Mouse (Mus musculus) heart, embryonic 11.5 days (tissue): ENCODE data around the gene Hcn1. TPM values are rescaled to one million over a fixed set of nuclear protein-coding genes. Genes with fewer than 3 reads are reported as not detected.

Experiments
- ATAC-seq: fragments of 200-750 bp; cut with Nextera tagmentation; replicated peaks from 2 replicates; pipeline ENCODE4 v1.8.0; 2017; ENCODE audit warnings: moderate library complexity; ENCODE audit not compliant: insufficient number of reproducible peaks, low FRiP score, low TSS enrichment
- H3K27ac ChIP-seq: fragments of 300-500 bp; sonication (generic); 2 replicates; pipeline ENCODE4 v1.5.1; 2014; ENCODE audit warnings: mild to moderate bottlenecking, low read depth, low read length
- H3K27me3 ChIP-seq: fragments of 300-500 bp; sonication (generic); 2 replicates; pipeline ENCODE4 v1.6.1; 2014; ENCODE audit warnings: mild to moderate bottlenecking, low read length, mixed read lengths; ENCODE audit not compliant: control insufficient read depth, insufficient read depth
- H3K36me3 ChIP-seq: fragments of 300-500 bp; sonication (generic); 2 replicates; pipeline ENCODE4 v1.6.1; 2014; ENCODE audit warnings: mild to moderate bottlenecking, low read length, moderate library complexity, mixed read lengths; ENCODE audit not compliant: control insufficient read depth, insufficient read depth
- H3K4me1 ChIP-seq: fragments of 300-500 bp; sonication (generic); 2 replicates; pipeline ENCODE4 v1.6.1; 2014; ENCODE audit warnings: low read length; ENCODE audit not compliant: control insufficient read depth, insufficient read depth
- H3K4me2 ChIP-seq: fragments of 300-500 bp; sonication (generic); 2 replicates; pipeline ENCODE4 v1.6.1; 2014; ENCODE audit warnings: mild to moderate bottlenecking, moderate library complexity
- H3K4me3 ChIP-seq: fragments of 300-500 bp; sonication (generic); 2 replicates; pipeline ENCODE4 v1.5.1; 2014; ENCODE audit warnings: low read depth, low read length
- H3K9ac ChIP-seq: fragments of 300-500 bp; sonication (generic); 2 replicates; pipeline ENCODE4 v1.6.1; 2014; ENCODE audit warnings: mild to moderate bottlenecking, low read depth, low read length, moderate library complexity
- H3K9me3 ChIP-seq: fragments of 300-500 bp; sonication (generic); replicated peaks from 2 replicates; pipeline ENCODE4 v1.6.1; 2016; ENCODE audit warnings: low read length; ENCODE audit not compliant: control insufficient read depth
- WGBS: fragments of 180-500 bp; shearing (Covaris S2); extraction: QIAGEN DNeasy Blood & Tissue Kit; methylation state at CpG from one replicate; pipeline ENCODE4 v1.1.7; 2014; ENCODE audit not compliant: insufficient replicate concordance; 5-methylcytosine and 5-hydroxymethylcytosine counted together
- polyA plus RNA-seq: library from polyadenylated mRNA; unstranded; fragments of >200 nt; fragmentation: Nextera tagmentation; extraction: Ambion mirVana; gene quantifications from 2 replicates; pipeline ENCODE4 v1.2.1, GENCODE M21; 2014

Hcn1 gene
- polyA plus RNA-seq, 1 experiment from 2014 or later: 0.24 TPM

DNA sequence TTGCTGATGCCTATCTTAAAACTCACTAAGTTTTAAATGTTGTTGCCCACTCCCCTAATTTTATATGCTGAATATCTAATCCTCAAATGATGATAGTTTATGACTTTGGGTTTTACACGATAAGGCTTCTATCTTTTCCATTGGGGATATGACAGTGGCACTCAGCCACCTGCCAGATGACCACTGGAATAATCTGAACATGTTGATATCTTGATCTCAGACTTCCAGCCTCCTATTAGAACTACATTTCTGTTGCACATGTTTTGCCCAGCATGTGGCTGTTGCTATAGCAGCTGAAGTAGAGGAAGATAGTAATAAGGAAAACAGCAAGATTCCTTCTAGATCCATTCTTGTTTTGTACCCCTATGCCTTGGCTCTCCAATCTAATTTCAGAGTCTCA is 336.6 kb downstream of the Hcn1 start:
- H3K36me3 ChIP-seq: no peaks in the 10 kb centered on the region
- no peak overlapping the region for H3K27ac ChIP-seq
- H3K4me3 ChIP-seq: no peak overlapping the region
- no peaks in the 10 kb centered on the region for H3K9me3 ChIP-seq
- WGBS: 66% methylated on average over 1 of the region's 1 CpGs
- no peak overlapping the region for H3K4me2 ChIP-seq
- no peak for ATAC-seq
- no peak overlapping the region for H3K9ac ChIP-seq
- H3K27me3 ChIP-seq: no peaks in the 10 kb centered on the region
- no peaks in the 10 kb centered on the region for H3K4me1 ChIP-seq

- H3K4me3 ChIP-seq: no peak overlapping the region
- H3K36me3 ChIP-seq: no peaks in the 10 kb centered on the region
- no peak overlapping the region for H3K4me2 ChIP-seq
- no peaks in the 10 kb centered on the region for H3K27me3 ChIP-seq
- no peak overlapping the region for H3K27ac ChIP-seq
- no peaks in the 10 kb centered on the region for H3K9me3 ChIP-seq
- H3K4me1 ChIP-seq: no peaks in the 10 kb centered on the region
- ATAC-seq: no peak
- H3K9ac ChIP-seq: no peak overlapping the region
- 86% methylated on average over 8 of the region's 8 CpGs for WGBS
Measured at GRCm38 (mm10) chr13:117940536-117941280, 338.6 kb downstream of the Hcn1 start.

DNA sequence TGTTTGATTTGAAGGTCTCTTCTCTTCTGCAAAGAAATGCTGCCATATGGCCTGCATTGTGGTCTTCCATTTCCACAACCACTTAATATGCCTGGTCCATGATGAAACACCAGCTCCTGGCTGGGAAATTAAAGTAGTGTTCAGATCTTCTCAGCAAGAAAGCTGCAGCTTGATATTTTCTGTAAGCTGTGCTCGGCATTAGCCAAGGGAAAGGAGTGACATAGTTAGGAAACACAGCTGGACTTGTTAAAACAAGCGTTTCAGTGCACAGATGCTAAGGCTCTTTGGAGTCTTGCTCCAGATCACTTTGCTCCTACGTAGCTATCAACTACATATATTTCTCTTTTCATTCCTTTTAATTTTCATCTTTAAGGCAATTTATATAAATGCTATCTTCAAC is 344.7 kb downstream of the Hcn1 start:
- Histone ChIP-seq H3K27me3 (no peaks in the 10 kb centered on the region), H3K4me3 (no peak overlapping the region), H3K9ac (no peak overlapping the region), H3K36me3 (no peaks in the 10 kb centered on the region), H3K27ac (no peak overlapping the region), H3K4me2 (no peak overlapping the region), H3K9me3 (no peaks in the 10 kb centered on the region), H3K4me1 (no peaks in the 10 kb centered on the region)
- ATAC-seq: no peak
- 82% methylated on average over 3 of the region's 3 CpGs for WGBS

GRCm38 (mm10) chr13:117947704-117948376 is 345.7 kb downstream of the Hcn1 start:
- 48% methylated on average over 1 of the region's 1 CpGs for WGBS
- H3K27me3 ChIP-seq: no peaks in the 10 kb centered on the region
- H3K27ac ChIP-seq: no peak overlapping the region
- ATAC-seq: no peak
- no peak overlapping the region for H3K4me3 ChIP-seq
- H3K9me3 ChIP-seq: no peaks in the 10 kb centered on the region
- H3K9ac ChIP-seq: no peak overlapping the region
- no peak overlapping the region for H3K4me2 ChIP-seq
- no peaks in the 10 kb centered on the region for H3K4me1 ChIP-seq
- H3K36me3 ChIP-seq: no peaks in the 10 kb centered on the region

DNA sequence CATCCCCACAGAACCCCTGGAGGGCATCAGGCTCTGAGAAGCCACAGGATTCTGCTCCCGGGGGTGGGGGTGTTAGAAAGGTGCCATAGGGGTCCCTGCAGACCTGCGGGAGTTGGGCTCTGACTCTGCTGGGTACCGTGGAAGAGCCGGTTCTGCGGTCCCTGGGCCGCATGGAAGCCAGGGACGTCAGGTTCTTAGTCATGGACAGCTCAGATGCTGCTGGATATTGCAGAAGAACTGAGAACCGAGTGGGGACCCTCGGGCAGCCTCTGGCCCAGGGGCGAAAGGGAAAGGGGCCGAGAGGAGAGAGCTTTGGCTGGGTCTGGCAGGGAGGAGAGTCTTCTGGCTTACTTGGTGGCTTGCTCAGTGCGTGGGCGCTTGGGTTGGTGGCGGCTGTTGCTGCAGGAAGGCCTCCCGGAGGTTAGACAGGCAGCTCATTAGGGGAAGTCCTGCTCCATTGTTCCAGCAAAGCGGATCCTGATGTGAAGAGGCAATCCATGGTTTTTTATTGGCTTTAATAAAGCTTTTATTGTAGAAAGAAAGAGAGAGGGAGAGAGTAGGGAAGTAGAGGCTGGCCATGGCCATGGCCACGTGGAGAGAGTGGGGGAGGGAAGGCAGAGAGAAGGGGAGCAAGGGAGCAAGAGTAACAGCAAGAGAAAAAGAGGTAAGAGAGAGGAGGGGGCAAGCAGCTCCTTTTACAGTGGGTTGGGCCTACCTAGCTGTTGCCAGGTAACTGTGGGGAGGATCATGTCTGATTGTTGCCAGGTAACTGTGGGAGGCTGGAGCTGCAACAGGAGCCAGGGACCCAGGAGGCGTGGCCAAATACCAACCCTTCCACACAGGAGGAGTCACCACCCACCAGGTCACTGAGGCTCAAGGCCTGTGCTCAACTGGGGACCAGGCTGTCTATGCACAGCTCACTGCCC is 356.6 kb downstream of the Hcn1 start:
- peak; percentile 42; the same call in 1 of the 2 replicates for ATAC-seq
- peak overlapping the region; percentile 30 for H3K4me3 ChIP-seq
- no peaks in the 10 kb centered on the region for H3K9me3 ChIP-seq
- H3K27me3 ChIP-seq: no peaks in the 10 kb centered on the region
- peak overlapping the region; percentile 63 for H3K4me2 ChIP-seq
- H3K4me1 ChIP-seq: no peaks in the 10 kb centered on the region
- H3K9ac ChIP-seq: peak overlapping the region; percentile 58; the same call in 1 of the 2 replicates
- no peaks in the 10 kb centered on the region for H3K36me3 ChIP-seq
- WGBS: 5% methylated on average over 18 of the region's 18 CpGs
- H3K27ac ChIP-seq: no peak overlapping the region

GRCm38 (mm10) chr13:117964620-117965019 is 362.5 kb downstream of the Hcn1 start:
- Histone ChIP-seq H3K9ac (no peak overlapping the region), H3K4me2 (no peak overlapping the region), H3K36me3 (no peaks in the 10 kb centered on the region), H3K4me1 (no peaks in the 10 kb centered on the region), H3K9me3 (no peaks in the 10 kb centered on the region), H3K27me3 (no peaks in the 10 kb centered on the region), H3K27ac (no peak overlapping the region), H3K4me3 (no peak overlapping the region)
- ATAC-seq: no peak

DNA sequence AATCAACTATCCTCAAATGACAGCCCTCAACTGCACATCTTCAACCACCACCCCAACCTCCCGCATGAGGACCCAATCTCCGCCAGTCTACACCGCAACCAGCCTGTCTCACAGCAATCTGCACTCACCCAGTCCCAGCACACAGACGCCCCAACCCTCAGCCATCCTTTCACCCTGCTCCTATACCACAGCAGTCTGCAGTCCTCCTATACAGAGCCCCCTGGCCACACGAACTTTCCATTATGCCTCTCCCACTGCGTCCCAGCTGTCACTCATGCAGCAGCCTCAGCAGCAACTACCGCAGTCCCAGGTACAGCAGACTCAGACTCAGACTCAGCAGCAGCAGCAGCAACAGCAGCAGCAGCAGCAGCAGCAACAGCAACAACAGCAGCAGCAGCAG is 373.3 kb downstream of the Hcn1 start:
- Histone ChIP-seq H3K4me2 (no peak overlapping the region), H3K9me3 (no peaks in the 10 kb centered on the region), H3K36me3 (no peaks in the 10 kb centered on the region), H3K27ac (no peak overlapping the region), H3K9ac (no peak overlapping the region), H3K4me3 (no peak overlapping the region), H3K4me1 (no peaks in the 10 kb centered on the region), H3K27me3 (no peaks in the 10 kb centered on the region)
- no peak for ATAC-seq
- WGBS: 67% methylated on average over 7 of the region's 7 CpGs

GRCm38 (mm10) chr13:117975823-117976222 is 373.7 kb downstream of the Hcn1 start:
- Histone ChIP-seq H3K36me3 (no peaks in the 10 kb centered on the region), H3K27me3 (no peaks in the 10 kb centered on the region), H3K4me2 (no peak overlapping the region), H3K9ac (no peak overlapping the region), H3K27ac (no peak overlapping the region), H3K9me3 (no peaks in the 10 kb centered on the region), H3K4me3 (no peak overlapping the region), H3K4me1 (no peaks in the 10 kb centered on the region)
- ATAC-seq: no peak
- WGBS: 63% methylated on average over 10 of the region's 10 CpGs
